Mouse (Mus musculus) right cerebral cortex, adult 18-20 months (tissue): ENCODE results near the gene Nup188.

Experiments used
- DNase-seq: peaks from one replicate; pipeline ENCODE4 v3.0.0; 2022; ENCODE audit warnings: mixed read lengths

The Nup188 gene

GRCm38 (mm10) chr2:30392577-30393369, 106.6 kb downstream of the Nup188 start:
- peak; percentile 60 for DNase-seq

DNA sequence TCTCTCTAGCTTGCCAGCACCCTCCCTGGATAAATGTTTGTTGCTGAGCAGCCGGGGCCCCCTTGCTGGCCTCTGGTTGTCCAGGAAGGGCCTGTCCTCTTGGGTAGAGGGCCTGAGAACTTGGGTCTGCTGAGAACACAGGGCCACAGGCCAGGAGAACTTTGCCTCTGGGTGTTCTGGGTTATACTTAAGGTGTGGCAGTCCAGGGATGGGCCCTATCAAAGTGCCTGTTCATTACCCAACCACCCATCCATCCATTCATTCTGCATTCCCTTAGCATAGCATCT, 107.1 kb downstream of the Nup188 start:
- DNase-seq, result no peak
